Mouse (Mus musculus): Measurements from ENCODE around the gene Nabp2.

Gene Nabp2

GRCm38 (mm10) chr10:128411211-128412054, at the start of gene Nabp2, which contains the start of gene Rnf41:
TSS of gene Nabp2 (minus strand) at chr10:128411492.
TSS of gene Rnf41 (plus strand) at chr10:128411657.
- peak; percentile 94 to 95 for DNase-seq (ENCODE audit: low spot score in 2 of 2)

GRCm38 (mm10) chr10:128460270-128460630, 49.0 kb upstream of the Nabp2 start:
- no peak for DNase-seq (ENCODE audit: low spot score in 2 of 2)

- no peak for DNase-seq (ENCODE audit: low spot score in 2 of 2)
Measured at GRCm38 (mm10) chr10:128459409-128460269, 48.3 kb upstream of the Nabp2 start.

- peak; percentile 56 to 57 for DNase-seq (ENCODE audit: low spot score in 2 of 2)
Measured at GRCm38 (mm10) chr10:128458719-128459408, 47.6 kb upstream of the Nabp2 start, which contains the start of gene Smarcc2. TSS of gene Smarcc2 (plus strand) at chr10:128459248.

GRCm38 (mm10) chr10:128458348-128458718, 47.0 kb upstream of the Nabp2 start:
- DNase-seq (ENCODE audit: low spot score in 2 of 2) = peak; percentile 84

GRCm38 (mm10) chr10:128457676-128458075, 46.4 kb upstream of the Nabp2 start:
- no peak for DNase-seq (ENCODE audit: low spot score in 2 of 2)

GRCm38 (mm10) chr10:128455280-128455679, 44.0 kb upstream of the Nabp2 start:
- peak in 1 of 2 experiments; percentile 30 for DNase-seq (ENCODE audit: low spot score in 2 of 2)

- DNase-seq (ENCODE audit: low spot score in 2 of 2) = no peak
Measured at GRCm38 (mm10) chr10:128454471-128454870, 43.2 kb upstream of the Nabp2 start.

- DNase-seq (ENCODE audit: low spot score in 2 of 2) = no peak
Measured at GRCm38 (mm10) chr10:128451014-128451413, 39.7 kb upstream of the Nabp2 start.

GRCm38 (mm10) chr10:128445407-128445806, 34.1 kb upstream of the Nabp2 start:
- DNase-seq (ENCODE audit: low spot score in 2 of 2) = no peak

- no peak for DNase-seq (ENCODE audit: low spot score in 2 of 2)
Measured at GRCm38 (mm10) chr10:128444354-128444753, 33.1 kb upstream of the Nabp2 start.

GRCm38 (mm10) chr10:128442718-128443117, 31.4 kb upstream of the Nabp2 start:
- no peak for DNase-seq (ENCODE audit: low spot score in 2 of 2)

- no peak for DNase-seq (ENCODE audit: low spot score in 2 of 2)
Measured at GRCm38 (mm10) chr10:128441324-128442119, 30.2 kb upstream of the Nabp2 start.

GRCm38 (mm10) chr10:128440407-128440806, 29.1 kb upstream of the Nabp2 start:
- no peak for DNase-seq (ENCODE audit: low spot score in 2 of 2)

- DNase-seq (ENCODE audit: low spot score in 2 of 2) = no peak
Measured at GRCm38 (mm10) chr10:128438675-128439279, 27.5 kb upstream of the Nabp2 start.

- no peak for DNase-seq (ENCODE audit: low spot score in 2 of 2)
Measured at GRCm38 (mm10) chr10:128436376-128436775, 25.1 kb upstream of the Nabp2 start.

- DNase-seq (ENCODE audit: low spot score in 2 of 2) = no peak
Measured at GRCm38 (mm10) chr10:128435873-128436272, 24.6 kb upstream of the Nabp2 start.

GRCm38 (mm10) chr10:128435186-128435823, 24.0 kb upstream of the Nabp2 start:
- DNase-seq (ENCODE audit: low spot score in 2 of 2) = no peak

- no peak for DNase-seq (ENCODE audit: low spot score in 2 of 2)
Measured at GRCm38 (mm10) chr10:128434681-128435080, 23.4 kb upstream of the Nabp2 start.

GRCm38 (mm10) chr10:128433417-128433816, 22.1 kb upstream of the Nabp2 start:
- no peak for DNase-seq (ENCODE audit: low spot score in 2 of 2)

All from right cerebral cortex, postnatal 36 days (tissue).